Mouse (Mus musculus) olfactory bulb, adult 2 months (tissue): ENCODE results near the gene Asb14.

Experiments used
- CTCF ChIP-seq: fragments of 200-500 bp; IDR thresholded peaks from 2 replicates; pipeline ENCODE4 v1.5.1; 2012; ENCODE audit warnings: low read depth, mild to moderate bottlenecking, low read length, moderate library complexity; ENCODE audit not compliant: insufficient read depth
- POLR2A ChIP-seq: fragments of 200-500 bp; IDR thresholded peaks from 2 replicates; pipeline ENCODE4 v1.6.1; 2012; ENCODE audit warnings: mild to moderate bottlenecking, low read depth, low read length, moderate library complexity; ENCODE audit not compliant: insufficient read depth

- no peak for TF ChIP-seq CTCF
- TF ChIP-seq POLR2A: no peak
Measured at GRCm38 (mm10) chr14:26934891-26935290, 40.5 kb downstream of the Asb14 start.
